Mouse (Mus musculus) stomach, embryonic 14.5 days (tissue): ENCODE data around the gene Olfr458. TPM values are rescaled to one million over a fixed set of nuclear protein-coding genes. Genes with fewer than 3 reads are reported as not detected.
"Not testable (repeated sequence)": the region's sequence is repeated elsewhere in the genome, so short reads cannot be mapped to it uniquely, and the experiment has no call there.

ENCODE experiments used
- ATAC-seq: fragments of 200-750 bp; cut with Nextera tagmentation; 2 replicates; pipeline ENCODE4 v1.8.0; 2017; ENCODE audit warnings: low read depth, moderate TSS enrichment; ENCODE audit not compliant: insufficient number of reproducible peaks, insufficient read depth, low FRiP score
- H3K27ac ChIP-seq: fragments of 300-500 bp; sonication (generic); 2 replicates; pipeline ENCODE4 v1.5.1; 2014; ENCODE audit warnings: mild to moderate bottlenecking, low read length, moderate library complexity, mixed read lengths
- H3K27me3 ChIP-seq: fragments of 300-500 bp; sonication (generic); 2 replicates; pipeline ENCODE4 v1.6.1; 2014; ENCODE audit warnings: low read length, control low read depth, mixed read lengths; ENCODE audit not compliant: control insufficient read depth, insufficient read depth
- H3K36me3 ChIP-seq: fragments of 300-500 bp; sonication (generic); 2 replicates; pipeline ENCODE4 v1.6.1; 2014; ENCODE audit warnings: mild to moderate bottlenecking, control low read depth, low read length, moderate library complexity, mixed read lengths; ENCODE audit not compliant: control insufficient read depth, insufficient read depth
- H3K4me1 ChIP-seq: fragments of 300-500 bp; sonication (generic); 2 replicates; pipeline ENCODE4 v1.6.1; 2014; ENCODE audit warnings: low read length, control low read depth, mixed read lengths; ENCODE audit not compliant: control insufficient read depth, insufficient read depth
- H3K4me2 ChIP-seq: fragments of 300-500 bp; sonication (generic); replicated peaks from 2 replicates; pipeline ENCODE4 v1.6.1; 2014; ENCODE audit warnings: low read depth, low read length, control low read depth
- H3K4me3 ChIP-seq: fragments of 300-500 bp; sonication (generic); 2 replicates; pipeline ENCODE4 v1.5.1; 2014; ENCODE audit warnings: low read depth, low read length, control low read depth
- H3K9ac ChIP-seq: fragments of 300-500 bp; sonication (generic); replicated peaks from 2 replicates; pipeline ENCODE4 v1.6.1; 2014; ENCODE audit warnings: low read depth, mild to moderate bottlenecking, control low read depth, low read length, moderate library complexity, mixed read lengths
- H3K9me3 ChIP-seq: fragments of 300-500 bp; sonication (generic); 2 replicates; pipeline ENCODE4 v1.6.1; 2016; ENCODE audit warnings: low read depth, low read length, control low read depth; ENCODE audit not compliant: control insufficient read depth
- WGBS: fragments of 180-500 bp; shearing (Covaris S2); extraction: QIAGEN DNeasy Blood & Tissue Kit; methylation state at CpG from one replicate; pipeline ENCODE4 v1.1.7; 2014; 5-methylcytosine and 5-hydroxymethylcytosine counted together
- polyA plus RNA-seq: library from polyadenylated mRNA; unstranded; fragments of >200 nt; fragmentation: Nextera tagmentation; extraction: Ambion mirVana; gene quantifications from 2 replicates; pipeline ENCODE4 v1.2.1, GENCODE M21; 2014

Olfr458 gene
- not detected in 2 replicates for polyA plus RNA-seq

GRCm38 (mm10) chr6:42465096-42465495 is at the start of gene Olfr458:
Gene Olfr458, minus strand, starts transcription at chr6:42465196.
- H3K36me3 ChIP-seq, result no peaks in the 10 kb centered on the region
- H3K9ac ChIP-seq, result no peak within 1 kb of the TSS
- no peaks in the 10 kb centered on the region for H3K9me3 ChIP-seq
- no peak within 1 kb of the TSS for H3K4me2 ChIP-seq
- 75% methylated on average over 1 of the region's 1 CpGs for WGBS
- ATAC-seq, result no peak
- H3K4me3 ChIP-seq, result no peak within 1 kb of the TSS
- no peaks in the 10 kb centered on the region for H3K27me3 ChIP-seq
- no peak within 1 kb of the TSS for H3K27ac ChIP-seq
- no peaks in the 10 kb centered on the region for H3K4me1 ChIP-seq

DNA sequence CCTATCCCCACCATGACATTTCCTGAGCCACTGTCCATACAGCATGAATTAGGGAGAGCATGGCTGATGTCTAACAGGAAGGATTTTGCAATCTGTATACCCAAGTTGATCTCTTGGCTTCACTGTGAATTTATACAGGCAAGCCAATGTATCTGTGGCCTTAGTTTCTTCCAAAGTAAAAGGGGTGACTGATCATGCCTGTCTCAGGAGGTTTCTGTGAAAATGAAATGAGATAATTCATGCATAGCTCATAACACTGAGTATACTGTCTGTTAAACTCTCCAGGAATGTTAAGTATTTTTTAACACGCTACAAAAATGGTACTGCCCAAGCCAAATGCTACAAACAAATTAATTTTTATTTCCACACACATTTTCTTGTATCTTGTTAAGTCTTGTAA is 48.5 kb upstream of the Olfr458 start:
- Histone ChIP-seq H3K9ac (no peak overlapping the region), H3K4me3 (no peak overlapping the region), H3K4me1 (no peaks in the 10 kb centered on the region), H3K4me2 (no peak overlapping the region), H3K27me3 (no peaks in the 10 kb centered on the region), H3K27ac (no peak overlapping the region), H3K36me3 (no peaks in the 10 kb centered on the region), H3K9me3 (no peaks in the 10 kb centered on the region)
- no peak for ATAC-seq
- 66% methylated on average over 1 of the region's 1 CpGs for WGBS

DNA sequence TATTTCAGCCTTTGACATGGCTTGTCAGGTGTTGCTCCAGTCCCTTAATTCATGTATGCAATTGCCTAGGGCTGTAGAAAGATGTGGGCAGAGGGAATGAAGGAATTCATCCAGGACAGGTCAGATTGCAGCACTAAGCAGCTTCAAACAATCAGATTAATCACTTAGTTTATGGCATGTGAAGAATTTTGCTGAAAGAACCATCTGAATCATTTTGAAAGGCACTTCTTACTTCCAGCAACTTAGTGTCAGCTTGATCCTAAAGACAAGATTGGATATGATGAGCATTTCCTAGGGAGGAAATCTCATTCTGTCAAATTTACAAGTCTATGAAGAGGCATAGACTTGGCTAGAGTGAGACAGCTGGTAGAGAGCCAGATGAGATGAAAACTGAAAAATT is 44.3 kb upstream of the Olfr458 start:
- Histone ChIP-seq H3K4me3 (no peak overlapping the region), H3K9ac (no peak overlapping the region), H3K4me2 (no peak overlapping the region), H3K4me1 (no peaks in the 10 kb centered on the region), H3K27me3 (no peaks in the 10 kb centered on the region), H3K27ac (no peak overlapping the region), H3K9me3 (no peaks in the 10 kb centered on the region; the same call in 1 of the 2 replicates), H3K36me3 (no peaks in the 10 kb centered on the region)
- ATAC-seq, result no peak

DNA sequence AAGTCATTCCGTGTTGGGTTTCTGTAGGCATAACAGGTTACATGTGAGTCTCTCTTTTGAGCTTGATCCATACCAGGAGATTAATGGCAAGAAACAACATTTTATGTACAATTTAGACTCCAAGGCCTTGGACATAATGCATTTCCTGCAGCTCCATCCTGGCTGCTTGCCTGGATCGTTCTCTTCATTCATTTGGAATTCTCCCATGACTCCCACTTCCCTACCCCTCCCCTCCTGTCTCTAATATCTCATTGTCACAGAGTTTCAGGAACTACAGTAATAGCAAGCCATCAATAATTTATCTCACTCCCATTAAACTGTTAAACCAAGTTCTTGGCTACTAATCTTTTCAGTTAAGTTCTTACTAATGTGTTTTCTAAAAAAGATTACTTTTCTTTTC is 38.5 kb upstream of the Olfr458 start:
- Histone ChIP-seq H3K36me3 (no peaks in the 10 kb centered on the region), H3K9ac (no peak overlapping the region), H3K4me1 (no peaks in the 10 kb centered on the region), H3K27me3 (no peaks in the 10 kb centered on the region), H3K4me2 (no peak overlapping the region), H3K9me3 (no peaks in the 10 kb centered on the region; the same call in 1 of the 2 replicates), H3K4me3 (no peak overlapping the region), H3K27ac (no peak overlapping the region)
- ATAC-seq, result no peak
- WGBS, result 62% methylated on average over 2 of the region's 2 CpGs

DNA sequence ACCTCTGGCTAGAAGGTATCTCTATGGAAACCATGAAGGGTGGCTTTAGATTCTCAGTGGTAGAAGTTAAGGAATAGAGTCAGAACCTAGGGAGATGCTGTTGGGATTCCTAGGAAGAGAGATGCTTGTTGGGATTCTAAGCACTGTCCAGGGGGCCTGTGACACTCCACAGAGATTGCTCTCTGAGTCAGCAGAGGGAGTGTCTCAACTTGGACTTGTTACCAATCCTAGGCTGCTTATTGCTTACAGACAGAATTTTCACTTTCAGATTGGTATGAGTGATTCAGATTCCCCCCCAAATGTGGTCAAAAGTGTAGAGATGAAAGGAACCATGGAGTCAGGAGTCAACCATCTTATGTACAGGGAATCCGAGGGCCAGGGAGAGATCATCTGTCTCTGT is 24.7 kb upstream of the Olfr458 start:
- Histone ChIP-seq H3K9me3 (no peaks in the 10 kb centered on the region), H3K4me1 (no peaks in the 10 kb centered on the region), H3K27me3 (no peaks in the 10 kb centered on the region), H3K27ac (no peak overlapping the region), H3K4me3 (no peak overlapping the region), H3K4me2 (no peak overlapping the region), H3K36me3 (no peaks in the 10 kb centered on the region), H3K9ac (no peak overlapping the region)
- WGBS, result 60% methylated on average over 1 of the region's 1 CpGs
- ATAC-seq, result no peak

GRCm38 (mm10) chr6:42487114-42487513 is 22.1 kb upstream of the Olfr458 start, which contains the start of gene Olfr456:
Gene Olfr456, minus strand, starts transcription at chr6:42487214.
- no peak within 1 kb of the TSS for H3K27ac ChIP-seq
- H3K4me3 ChIP-seq, result no peak within 1 kb of the TSS
- H3K9ac ChIP-seq, result no peak within 1 kb of the TSS
- no peak within 1 kb of the TSS for H3K4me2 ChIP-seq
- no peaks in the 10 kb centered on the region for H3K4me1 ChIP-seq
- WGBS, result 65% methylated on average over 1 of the region's 1 CpGs
- no peaks in the 10 kb centered on the region for H3K36me3 ChIP-seq
- no peaks in the 10 kb centered on the region for H3K27me3 ChIP-seq
- no peak for ATAC-seq
- H3K9me3 ChIP-seq, result no peaks in the 10 kb centered on the region

DNA sequence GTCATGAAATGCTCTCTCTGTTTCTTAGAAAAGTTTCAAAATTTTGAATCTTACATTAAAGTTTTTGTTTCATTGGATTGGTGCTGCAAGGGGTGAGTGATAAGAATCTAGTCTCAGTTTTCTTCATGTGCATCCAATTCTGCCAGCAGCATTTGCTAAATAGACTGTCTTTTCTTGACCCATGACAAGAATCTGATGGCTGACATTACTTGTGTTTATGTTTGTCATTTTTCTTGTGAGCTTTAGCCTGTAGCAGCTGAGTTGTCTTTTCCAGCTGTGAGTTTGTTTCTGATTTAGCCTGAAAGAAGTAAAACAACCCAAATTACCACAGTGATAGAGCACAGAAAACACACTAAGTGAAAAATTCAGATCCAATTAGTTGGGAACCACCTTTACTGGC is 19.6 kb upstream of the Olfr458 start:
- no peak overlapping the region for H3K4me2 ChIP-seq
- no peak overlapping the region for H3K4me3 ChIP-seq
- no peaks in the 10 kb centered on the region for H3K9me3 ChIP-seq
- no peak overlapping the region for H3K9ac ChIP-seq
- no peaks in the 10 kb centered on the region for H3K36me3 ChIP-seq
- ATAC-seq, result no peak
- H3K4me1 ChIP-seq, result no peaks in the 10 kb centered on the region
- H3K27me3 ChIP-seq, result no peaks in the 10 kb centered on the region
- no peak overlapping the region for H3K27ac ChIP-seq

GRCm38 (mm10) chr6:42476235-42476634 is 11.2 kb upstream of the Olfr458 start, which contains the start of gene Olfr457:
Gene Olfr457, minus strand, starts transcription at chr6:42476335.
- H3K27ac ChIP-seq, result no peak within 1 kb of the TSS
- ATAC-seq, result no peak
- H3K36me3 ChIP-seq, result no peaks in the 10 kb centered on the region
- no peak within 1 kb of the TSS for H3K4me3 ChIP-seq
- H3K9me3 ChIP-seq, result no peaks in the 10 kb centered on the region
- H3K4me1 ChIP-seq, result no peaks in the 10 kb centered on the region
- no peaks in the 10 kb centered on the region for H3K27me3 ChIP-seq
- H3K4me2 ChIP-seq, result no peak within 1 kb of the TSS
- H3K9ac ChIP-seq, result no peak within 1 kb of the TSS
- WGBS, result 74% methylated on average over 1 of the region's 1 CpGs

GRCm38 (mm10) chr6:42471298-42471697 is 6.3 kb upstream of the Olfr458 start:
- H3K9me3 ChIP-seq, H3K36me3 ChIP-seq, H3K4me1 ChIP-seq, H3K4me2 ChIP-seq, ATAC-seq, H3K27me3 ChIP-seq, H3K27ac ChIP-seq, H3K9ac ChIP-seq, H3K4me3 ChIP-seq: not testable (repeated sequence)
- WGBS, result 99% methylated on average over 4 of the region's 4 CpGs
